Mouse (Mus musculus) induced T-regulatory cell, adult 2 months (primary cell): ENCODE measurements around the gene Mapk8ip3.
A peak's percentile ranks its signal among the peaks of the same experiment; 100 is the strongest.
"Not testable (repeated sequence)": the region's sequence is repeated elsewhere in the genome, so short reads cannot be mapped to it uniquely, and the experiment has no call there.

Experiments
- DNase-seq: peaks from one replicate; pipeline ENCODE4 v3.0.0-alpha.2; 2012; ENCODE audit warnings: low read depth

The Mapk8ip3 gene

DNA sequence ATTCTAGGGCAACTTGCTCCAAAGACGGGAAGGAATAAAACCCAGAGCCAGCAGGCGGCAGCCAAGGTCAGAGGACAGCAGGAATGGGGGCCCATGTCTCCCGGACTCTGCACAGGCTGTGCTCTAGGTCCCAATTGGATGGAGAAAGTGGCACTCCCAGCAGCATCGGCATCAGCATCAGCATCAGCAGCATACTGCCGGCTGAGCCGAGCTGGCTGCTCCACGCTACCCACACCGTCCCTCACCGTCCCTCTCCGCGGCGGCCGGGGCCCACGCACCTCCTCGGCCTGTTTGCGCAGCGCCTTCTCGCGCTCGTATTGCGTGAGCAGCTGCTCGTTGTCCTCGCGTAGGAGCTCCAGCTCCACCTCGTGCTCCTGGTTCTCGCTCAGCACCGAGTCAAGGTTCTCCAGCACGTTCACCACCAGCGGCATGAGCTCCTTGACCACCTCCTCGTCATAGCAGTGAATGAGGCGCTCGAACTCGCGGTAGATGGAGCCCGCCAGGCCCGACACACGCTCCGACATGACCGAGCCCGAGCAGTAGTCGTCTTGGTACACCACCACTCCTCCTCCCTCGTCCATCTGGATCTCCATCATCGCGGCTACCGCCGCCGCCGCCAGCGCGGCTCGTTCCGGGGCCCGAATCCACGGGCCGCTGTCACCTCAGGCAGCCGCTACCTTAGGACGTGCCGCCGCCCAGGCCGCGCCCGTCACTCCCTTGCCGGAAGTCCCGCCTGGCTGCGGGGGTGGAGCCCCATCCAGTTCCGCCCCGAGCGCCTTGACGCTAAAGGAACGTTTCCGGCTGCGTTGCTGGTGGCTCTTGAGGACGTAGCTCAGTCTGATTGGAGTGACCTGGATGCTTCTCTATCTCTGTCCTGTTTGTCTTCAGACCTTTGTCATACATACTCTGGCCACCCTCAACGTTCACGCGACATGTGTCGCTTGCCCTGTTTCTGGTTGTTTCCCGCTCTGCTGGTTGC is at the start of gene Mapk8ip3:
Mapk8ip3 (minus strand) TSS at position 719 of the 979 bp plus-strand sequence.
- DNase-seq = peak; percentile 97

DNA sequence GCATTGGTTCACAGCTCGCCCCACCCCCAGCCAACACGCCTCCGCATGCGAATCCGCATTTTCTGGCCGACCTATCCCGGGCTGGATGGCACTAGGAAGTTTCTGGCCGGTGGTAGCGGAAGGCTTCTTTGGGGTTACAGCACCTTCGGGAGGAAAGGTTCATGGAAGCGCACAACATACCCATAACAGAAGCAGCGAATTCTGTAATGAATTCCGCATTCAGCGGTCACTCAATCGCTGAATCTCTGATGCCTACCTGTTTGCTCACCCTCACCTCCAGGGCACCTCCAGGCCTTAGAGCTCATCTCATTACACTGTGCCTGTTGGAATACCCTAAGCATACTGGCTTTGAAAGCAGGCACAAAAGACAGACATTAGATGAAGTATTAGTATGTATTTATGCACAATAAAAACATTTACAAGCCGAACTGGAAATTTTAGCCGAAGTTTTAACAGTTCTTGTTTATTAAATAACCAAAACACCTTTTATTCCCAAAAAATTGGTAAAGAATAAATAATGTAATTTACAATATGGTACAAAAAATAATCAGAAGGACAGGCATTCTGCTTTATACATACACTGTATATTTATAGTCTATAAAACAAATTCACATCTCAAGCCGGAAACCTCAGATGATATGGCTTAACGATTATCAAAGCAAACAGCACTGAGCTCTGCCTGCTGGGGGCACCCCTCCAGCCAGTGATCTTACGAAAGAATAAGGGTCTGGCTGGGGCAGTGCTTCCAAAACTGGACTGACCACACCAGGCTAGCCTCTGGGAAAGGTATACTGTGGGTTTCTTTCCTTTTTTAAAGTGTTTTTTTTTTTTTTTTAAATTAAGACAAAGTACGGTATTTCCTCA is 24.3 kb upstream of the Mapk8ip3 start:
- peak; percentile 25 for DNase-seq

DNA sequence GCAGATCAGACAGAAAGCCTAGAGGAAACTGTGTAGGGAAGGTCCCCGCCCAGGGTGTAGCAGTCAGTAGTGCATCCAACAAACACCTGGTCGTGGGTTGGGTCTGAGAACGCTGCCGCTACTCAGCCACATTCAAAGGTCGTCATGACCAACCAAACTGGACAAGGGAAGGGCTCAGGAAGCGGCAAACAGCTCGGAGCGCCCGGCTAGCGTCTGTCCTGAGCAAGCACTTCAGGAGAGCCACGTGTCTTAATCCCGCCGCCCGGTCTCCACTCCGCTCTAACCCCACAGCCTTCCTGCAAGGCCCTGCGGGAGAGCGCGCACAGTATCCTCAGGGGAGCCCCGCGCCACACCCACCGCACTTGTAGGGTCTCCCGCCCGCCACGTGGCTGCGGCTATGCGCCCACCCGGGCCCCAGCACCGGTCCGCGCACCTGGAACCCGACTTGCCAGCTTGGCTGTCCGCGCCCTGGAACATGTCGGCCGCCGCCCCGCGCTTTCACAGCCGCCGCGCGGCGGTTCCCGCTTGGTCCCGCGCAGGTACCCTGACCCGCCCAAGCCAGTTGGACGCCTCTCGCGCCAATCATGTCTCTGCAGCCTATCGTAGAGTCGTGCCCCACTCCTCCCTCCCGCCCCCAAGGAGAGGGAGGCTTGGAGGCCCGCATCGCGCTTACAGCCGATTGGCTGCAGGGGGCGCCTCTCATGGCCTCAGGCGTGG is 23.5 kb upstream of the Mapk8ip3 start, which contains the start of gene Jpt2:
Jpt2 (minus strand) TSS at position 555 of the 717 bp plus-strand sequence.
- DNase-seq = peak; percentile 99

DNA sequence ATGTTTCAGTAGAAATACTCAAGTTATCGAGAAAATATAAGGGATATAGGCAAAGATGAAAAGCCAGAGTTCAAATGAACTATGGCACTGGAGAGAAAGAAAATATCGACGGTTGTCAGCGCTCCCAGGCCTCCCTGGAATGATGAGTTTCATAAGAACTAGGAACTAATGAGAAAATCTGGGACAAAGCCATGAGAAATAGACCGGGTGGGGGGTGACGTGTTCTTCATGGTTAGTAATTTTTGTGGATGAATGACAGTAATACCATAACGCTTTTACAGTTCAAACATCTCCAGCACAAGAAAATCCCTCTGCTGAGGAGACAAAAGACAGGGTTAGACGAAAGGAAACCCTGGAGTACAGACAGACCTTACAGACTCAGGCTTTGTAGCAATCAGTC is 22.6 kb upstream of the Mapk8ip3 start:
- DNase-seq = no peak

DNA sequence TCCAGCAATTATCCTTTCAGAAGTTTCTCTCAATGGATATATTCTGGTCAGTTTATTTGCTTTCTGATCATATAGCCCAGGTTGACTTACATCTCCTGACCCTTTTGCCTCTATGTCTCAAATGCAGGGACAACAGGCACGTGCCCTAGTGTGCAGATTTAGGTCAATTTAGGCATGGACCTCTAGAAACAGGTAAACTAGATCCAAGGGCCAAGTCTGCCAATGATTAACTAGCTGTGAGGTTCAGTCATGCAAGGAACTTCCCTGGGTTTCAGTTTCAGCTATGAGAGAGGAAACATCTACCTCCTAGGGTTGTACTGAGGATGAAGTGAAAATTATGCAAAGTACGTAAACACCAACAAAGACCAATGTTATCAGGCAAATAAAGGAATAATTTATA is 16.5 kb upstream of the Mapk8ip3 start:
- no peak for DNase-seq

DNA sequence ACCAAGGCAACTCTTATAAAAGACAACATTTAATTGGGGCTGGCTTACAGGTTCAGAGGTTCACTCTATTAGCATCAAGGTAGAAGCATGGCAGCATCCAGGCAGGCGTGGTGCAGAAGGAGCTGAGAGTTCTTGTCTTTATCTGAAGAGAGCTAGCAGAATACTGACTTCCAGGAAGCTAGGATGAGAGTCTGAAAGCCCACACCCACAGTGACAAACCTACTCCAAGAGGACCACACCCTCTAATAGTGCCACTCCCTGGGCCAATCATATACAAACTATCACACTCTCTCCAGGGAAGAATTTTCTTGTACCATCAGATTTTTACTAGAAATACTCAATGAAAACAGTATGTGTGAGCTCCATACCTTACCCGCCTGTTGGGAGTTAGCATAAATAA is 13.9 kb upstream of the Mapk8ip3 start:
- no peak for DNase-seq

DNA sequence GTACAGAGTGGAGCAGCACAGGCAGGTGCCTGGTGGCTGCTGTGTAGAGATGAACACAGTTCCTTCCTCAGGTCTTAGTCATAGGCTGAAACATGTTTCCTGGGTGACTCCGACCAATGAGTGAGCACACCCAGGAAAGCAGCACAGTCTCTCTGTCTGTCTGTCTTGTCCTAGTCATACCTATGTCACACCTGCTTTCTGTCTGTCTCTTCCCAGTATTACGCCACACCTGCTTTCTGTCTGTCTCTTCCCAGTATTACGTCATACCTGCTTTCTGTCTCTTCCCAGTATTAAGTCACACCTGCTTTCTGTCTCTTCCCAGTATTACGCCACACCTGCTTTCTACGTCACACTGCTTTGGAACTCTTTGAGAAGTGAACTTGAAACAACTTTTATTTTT is 11.4 kb upstream of the Mapk8ip3 start:
- no peak for DNase-seq

DNA sequence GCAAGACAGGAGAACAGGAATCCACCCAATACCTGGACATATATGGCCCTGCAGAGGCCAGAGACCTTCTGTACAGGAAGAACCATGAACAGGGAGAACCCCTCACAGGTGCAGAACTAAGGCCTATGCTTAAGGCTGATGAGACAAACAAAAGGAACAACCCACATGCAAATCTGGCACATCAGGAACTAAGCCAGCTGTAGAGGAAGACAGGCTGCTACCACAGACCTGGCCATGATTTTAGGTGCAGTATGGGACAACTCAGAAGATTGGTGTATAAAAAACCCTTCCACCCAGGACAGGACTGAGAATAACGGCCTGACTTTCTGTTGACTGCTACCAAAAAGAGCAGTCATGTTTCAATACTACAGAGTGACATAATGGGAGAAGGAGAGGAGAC is 6.8 kb upstream of the Mapk8ip3 start:
- not testable (repeated sequence) for DNase-seq

DNA sequence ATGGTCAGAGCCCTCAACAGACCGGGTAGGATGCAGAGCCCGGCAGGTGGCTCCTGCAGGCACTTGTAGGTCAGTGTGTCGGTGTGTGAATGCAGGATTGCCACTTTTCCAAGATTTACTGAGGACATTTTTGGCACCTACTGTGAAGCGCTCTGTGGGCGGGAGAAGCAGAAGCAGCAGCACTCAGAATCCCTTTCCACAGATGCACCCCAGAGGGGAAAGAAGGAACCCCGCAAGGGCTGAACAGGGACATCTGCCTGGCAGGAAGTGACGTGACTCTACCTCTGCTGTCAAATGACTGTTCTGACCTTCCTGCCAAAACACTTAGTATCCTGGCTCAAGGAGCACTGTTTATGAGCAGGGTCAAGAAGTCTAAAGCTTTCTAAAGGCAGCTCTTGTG is 6.3 kb upstream of the Mapk8ip3 start:
- no peak for DNase-seq

DNA sequence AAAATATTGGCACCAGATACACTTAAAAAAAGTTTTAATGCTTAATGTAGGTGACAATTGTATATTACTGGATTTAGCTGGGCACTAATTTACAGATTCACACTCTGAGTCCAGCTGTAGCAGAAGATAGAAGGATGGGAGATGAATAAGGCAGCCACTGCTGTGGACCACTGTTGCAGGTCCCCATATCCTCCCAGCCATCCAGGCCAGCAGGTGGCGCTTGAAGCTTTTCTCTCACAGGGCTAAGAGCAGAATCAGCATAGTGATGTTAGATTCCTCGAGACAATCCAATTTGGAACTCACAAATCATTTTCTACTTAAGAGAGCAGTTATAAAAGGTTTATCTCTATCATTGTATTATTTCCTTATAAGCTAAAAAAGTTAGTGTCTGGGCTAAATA is 5.7 kb upstream of the Mapk8ip3 start:
- peak; percentile 47 for DNase-seq

DNA sequence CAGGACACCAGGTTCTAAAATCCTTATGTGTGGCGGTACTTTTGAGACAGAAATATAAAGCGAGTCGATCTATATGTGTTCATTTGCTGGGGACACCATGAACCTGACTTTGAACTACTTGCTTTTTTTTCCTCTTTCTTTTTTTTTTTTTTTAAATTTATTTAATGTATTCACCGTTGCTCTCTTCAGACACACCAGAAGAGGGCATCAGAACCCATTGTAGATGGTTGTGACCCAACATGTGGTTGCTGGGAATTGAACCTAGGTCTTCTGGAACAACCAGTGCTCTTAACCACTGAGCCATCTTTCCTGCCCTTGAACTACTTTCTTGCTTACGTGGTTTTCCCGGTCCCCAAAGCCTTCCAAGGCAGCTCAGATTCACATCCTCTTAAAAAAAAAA is 489 bp upstream of the Mapk8ip3 start:
- no peak for DNase-seq

DNA sequence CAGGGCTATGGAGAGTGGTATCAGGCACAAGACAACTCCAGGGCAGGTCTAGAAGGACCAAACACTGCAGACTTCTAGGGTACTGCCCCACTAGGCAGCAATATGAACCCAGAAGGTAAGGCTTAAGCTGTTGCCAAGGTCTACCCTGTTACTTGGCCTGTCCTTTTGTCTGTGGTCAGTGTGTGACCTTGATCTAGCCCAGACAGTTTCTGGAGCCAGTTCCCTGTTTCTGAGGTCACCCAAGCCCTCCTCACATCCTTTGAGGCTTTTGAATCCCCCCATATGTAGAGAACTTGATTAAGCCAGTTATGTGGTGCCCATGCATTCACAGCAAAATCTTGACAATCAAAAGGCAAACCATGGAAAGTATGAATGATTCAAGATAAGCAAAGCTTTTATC is 1.1 kb downstream of the Mapk8ip3 start:
- DNase-seq = peak; percentile 21

DNA sequence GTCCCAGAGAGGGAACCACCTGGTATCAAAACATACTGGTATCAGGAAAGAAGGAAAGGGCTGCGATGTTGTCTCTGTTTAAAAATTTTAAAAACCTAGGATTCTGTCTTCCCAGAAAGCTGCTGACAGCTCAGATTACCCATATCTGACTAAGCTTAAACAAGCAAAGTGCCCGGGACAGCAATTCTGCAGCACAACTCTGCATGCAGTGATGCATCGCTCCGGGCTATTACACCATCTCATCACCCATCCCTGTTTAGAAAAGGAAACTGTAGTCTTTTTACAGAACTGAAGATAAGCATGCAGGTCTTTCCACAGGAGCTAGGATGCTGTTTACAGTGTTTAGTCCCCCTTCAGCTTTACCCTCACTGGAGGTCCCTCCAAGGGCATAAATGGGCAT is 1.9 kb downstream of the Mapk8ip3 start:
- DNase-seq = no peak

DNA sequence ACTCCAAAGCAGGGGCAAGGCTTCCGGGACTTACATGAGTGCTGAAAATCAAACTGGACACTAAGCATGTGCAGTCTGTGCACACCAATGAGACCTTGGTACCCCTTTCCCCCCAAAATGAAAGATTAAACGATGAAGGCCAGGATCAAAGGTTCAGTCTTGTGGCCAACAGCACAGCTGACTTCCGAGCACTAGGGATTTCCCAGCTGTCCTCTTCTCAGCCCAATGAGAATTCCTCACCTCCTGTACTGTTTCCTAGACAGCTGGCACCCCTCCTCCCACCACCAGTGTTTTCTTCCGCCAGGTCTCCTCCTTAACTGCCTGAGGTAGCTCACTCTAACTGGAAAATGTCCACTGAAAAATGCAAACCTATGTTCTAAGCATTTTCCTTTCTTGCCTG is 3.6 kb downstream of the Mapk8ip3 start:
- DNase-seq = no peak

DNA sequence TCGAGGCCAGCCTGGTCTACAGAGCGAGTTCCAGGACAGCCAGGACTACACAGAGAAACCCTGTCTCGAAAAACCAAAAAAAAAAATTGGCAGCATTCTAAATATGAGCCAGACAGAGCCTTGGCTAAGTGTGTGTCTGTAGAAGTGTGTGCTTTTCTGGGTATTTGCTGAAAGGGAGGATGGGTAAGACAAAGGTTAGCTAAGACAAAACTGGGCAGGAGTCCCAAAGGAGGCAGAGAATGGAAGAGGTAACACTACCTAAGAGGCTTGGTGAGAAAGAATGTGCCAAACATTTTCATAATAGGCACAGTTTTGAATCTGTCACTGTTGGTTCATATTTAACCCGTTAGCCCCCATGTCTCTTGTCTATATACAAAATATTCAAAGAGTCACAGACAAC is 4.3 kb downstream of the Mapk8ip3 start:
- no peak for DNase-seq

DNA sequence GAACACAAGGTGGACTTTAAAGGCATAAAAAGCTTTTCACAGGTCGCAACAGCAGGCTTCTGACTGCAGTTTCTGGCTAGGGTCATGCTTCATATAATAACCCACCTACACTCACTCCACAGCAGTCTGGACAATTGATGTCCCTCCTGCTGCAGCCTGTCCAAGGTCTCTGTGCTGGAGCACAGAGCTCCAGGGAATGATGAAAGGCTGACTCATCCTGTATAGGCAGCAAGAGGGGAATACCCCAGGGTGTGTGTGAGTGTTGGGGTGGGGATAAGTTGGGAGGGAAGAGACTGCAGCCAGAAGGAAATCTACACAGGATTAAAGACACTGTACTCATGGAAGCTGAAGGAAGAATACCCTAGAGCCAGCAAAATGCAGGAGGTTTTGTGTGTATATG is 7.3 kb downstream of the Mapk8ip3 start:
- DNase-seq = no peak

DNA sequence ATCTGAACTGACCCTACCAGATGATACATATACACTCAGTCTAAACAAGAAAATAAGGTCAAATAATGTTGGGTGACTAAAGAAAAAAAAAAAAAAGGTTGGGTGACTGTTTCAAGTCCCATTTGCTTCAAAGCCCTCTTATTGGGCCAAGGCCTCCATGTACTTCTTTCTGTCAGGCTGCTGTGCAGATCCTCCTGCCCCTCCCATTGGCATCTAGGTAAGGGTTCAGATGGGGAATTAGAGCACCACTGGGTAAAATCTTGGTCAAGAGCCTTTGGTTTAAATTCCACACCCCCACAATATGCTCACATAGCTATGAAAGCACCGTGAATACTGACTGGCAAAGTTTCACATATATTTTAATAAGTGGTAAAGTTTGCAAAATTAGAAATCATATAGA is 13.5 kb downstream of the Mapk8ip3 start:
- no peak for DNase-seq

DNA sequence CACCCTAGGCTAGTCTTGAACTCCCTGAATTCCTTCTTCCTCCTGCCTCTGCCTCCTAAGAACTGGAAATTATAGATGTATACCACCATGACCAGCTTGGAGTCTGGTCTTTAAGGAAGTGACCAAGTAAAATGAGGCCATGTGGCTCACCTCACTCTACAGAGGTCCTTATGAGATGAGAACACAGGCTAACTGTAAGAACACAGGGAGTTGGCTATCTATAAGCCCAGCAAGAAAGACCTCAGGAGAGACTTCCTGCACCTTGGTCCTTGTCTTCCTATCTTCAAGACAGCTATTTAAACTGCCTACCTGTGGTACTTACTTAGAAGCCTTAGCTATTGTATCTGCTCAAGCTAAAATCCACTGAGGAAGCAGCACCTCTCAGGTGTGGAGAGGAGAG is 22.8 kb downstream of the Mapk8ip3 start:
- no peak for DNase-seq

DNA sequence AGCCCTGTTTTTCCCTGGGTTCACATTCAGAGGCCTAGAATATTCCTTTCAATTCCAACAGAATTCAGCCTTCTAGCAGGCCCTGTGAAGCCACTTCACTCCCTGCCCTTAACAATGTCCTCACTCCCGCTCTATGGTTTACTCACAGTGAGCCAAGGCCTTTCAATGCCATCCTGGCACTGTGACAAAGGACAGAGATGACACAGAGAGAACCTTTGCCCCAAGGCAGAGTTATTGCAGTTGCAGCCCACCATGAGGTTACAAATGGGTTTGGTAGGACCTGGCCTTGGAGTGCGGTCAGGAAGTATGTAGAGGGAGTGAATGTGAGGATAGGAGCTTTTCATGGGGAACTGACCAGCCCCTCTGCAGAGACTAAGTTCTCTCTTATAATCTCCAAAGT is 29.2 kb downstream of the Mapk8ip3 start:
- DNase-seq = no peak

DNA sequence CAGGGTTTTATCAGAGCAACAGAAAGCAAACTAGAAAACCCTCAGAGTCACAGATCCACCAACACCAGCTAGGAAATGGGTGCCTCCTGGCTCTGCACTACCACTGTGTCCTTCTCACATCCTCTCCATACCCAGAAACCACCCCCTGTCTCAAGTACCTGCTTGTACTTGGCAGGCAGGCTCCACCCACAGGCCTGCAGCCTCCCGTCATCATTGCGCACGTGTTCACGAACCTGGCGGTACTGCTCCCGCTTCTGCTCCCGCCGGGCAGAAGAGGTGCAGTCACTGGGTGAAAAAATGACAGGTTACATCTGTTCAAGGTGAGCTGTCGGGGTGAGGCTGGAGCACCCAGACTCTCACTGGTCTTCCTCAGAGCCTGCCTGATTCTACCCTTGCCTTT is 33.0 kb downstream of the Mapk8ip3 start:
- DNase-seq = no peak

DNA sequence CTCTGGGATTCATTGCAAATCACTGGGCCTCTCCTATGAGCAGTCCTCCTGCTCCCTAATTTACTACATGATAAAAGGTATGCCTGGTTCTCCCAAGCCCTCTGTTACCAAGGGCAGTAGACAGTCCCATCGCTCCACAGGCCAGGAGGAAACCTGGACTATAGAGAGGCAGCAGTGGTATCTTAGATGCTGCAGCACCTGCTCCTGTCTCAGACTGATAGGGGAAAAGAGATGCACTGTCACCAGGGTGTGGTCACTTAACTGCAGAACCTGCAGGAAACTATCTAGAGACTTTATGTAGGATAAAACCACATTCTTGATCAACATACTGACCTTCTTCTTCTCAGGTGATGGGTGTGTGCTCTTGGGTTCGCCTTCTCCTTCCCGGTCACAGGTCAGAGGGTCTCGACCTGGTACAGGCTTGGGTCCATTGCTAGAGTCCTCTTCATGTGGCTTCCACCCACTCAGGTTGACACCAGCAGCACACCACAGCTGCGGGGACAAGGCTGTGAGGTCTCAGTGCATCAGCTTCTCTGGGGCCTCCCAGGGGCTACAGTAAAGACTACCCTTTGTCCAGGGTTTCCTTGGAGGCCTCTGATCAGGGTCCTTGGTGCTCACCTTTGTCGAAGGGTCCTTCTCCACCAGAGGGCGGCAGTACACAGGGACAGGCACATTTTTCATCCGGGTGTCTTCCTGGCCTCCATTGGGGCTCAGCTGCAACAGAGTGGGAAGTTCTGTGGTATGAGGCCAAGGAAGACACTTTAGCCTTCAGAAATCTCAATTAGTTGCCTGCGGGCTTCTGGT is 33.9 kb downstream of the Mapk8ip3 start:
- peak; percentile 22 for DNase-seq
